In genomic region chr1:92130470-92131100, GRCm38 (mm10) we compare ENCODE assay signal across 9 mouse cellular contexts.
DNase-seq lines count a peak whose midpoint lies in the region; ATAC-seq and TF ChIP-seq lines count a peak whose summit lies in the region.
"Had no signal": no experiment of that assay in that cellular context is flagged by ENCODE, and none has a peak within 500 bp of the region (broad histone marks: within the 10 kb centered on the region; RNA-seq: fewer than 3 reads in every experiment).

No protein-coding gene starts in this region.

- no peaks in the 10 kb centered on the region for H3K27me3 ChIP-seq in heart, embryonic 16.5 days (ENCODE audit: control insufficient read depth, insufficient read depth, low read length)
- no peaks in the 10 kb centered on the region for H3K27me3 ChIP-seq in stomach, embryonic 15.5 days (replicated peaks)

- peak overlapping the region; percentile 88 for H3K27ac ChIP-seq in heart, embryonic 16.5 days (ENCODE audit: low read length)
- peak overlapping the region; percentile 53 for H3K27ac ChIP-seq in stomach, embryonic 15.5 days
- H3K27ac ChIP-seq: macrophage had no signal

- WGBS in heart, embryonic 16.5 days, result 24% methylated on average over 6 of the region's 6 CpGs
- 17% methylated on average over 6 of the region's 6 CpGs for WGBS in lung, adult 2 months
- WGBS in stomach, embryonic 15.5 days, result 39% methylated on average over 6 of the region's 6 CpGs

- H3K9ac ChIP-seq in heart, embryonic 16.5 days (ENCODE audit: low read length), result peak overlapping the region; percentile 21; the same call in 1 of the 2 replicates
- no peak overlapping the region for H3K9ac ChIP-seq in stomach, embryonic 15.5 days

- no peaks in the 10 kb centered on the region for H3K9me3 ChIP-seq in heart, embryonic 16.5 days (replicated peaks; ENCODE audit: control insufficient read depth, low read length)
- no peaks in the 10 kb centered on the region for H3K9me3 ChIP-seq in stomach, embryonic 15.5 days

- H3K4me3 ChIP-seq in heart, embryonic 16.5 days (ENCODE audit: low read length), result no peak overlapping the region
- H3K4me3 ChIP-seq in lung, adult 2 months (replicated peaks; ENCODE audit: extremely low read depth, low read depth, low read length), result no peak overlapping the region
- no peak overlapping the region for H3K4me3 ChIP-seq in stomach, embryonic 15.5 days (replicated peaks)

- DNase-seq in ovary, adult 18-20 months (ENCODE audit: low spot score), result peak; percentile 72
- no peak for DNase-seq in ovary, postnatal 10 days (ENCODE audit: low spot score)
- peak; percentile 91 for DNase-seq in fat pad, adult 2 months (ENCODE audit: extremely low read depth, low read depth, low spot score)
- DNase-seq in kidney, postnatal 25 days, result peak; percentile 91 to 95
- DNase-seq in lung, adult 2 months, result peak; percentile 67
- no peak for DNase-seq in embryo, embryonic 9.5 days (ENCODE audit: extremely low spot score)

- no peaks in the 10 kb centered on the region for H3K36me3 ChIP-seq in heart, embryonic 16.5 days (ENCODE audit: control insufficient read depth, insufficient read depth)
- H3K36me3 ChIP-seq in stomach, embryonic 15.5 days, result no peaks in the 10 kb centered on the region

- peaks cover 25% of the 10 kb centered on the region for H3K4me1 ChIP-seq in heart, embryonic 16.5 days (ENCODE audit: control insufficient read depth, insufficient read depth, low read length)
- H3K4me1 ChIP-seq in lung, adult 2 months (ENCODE audit: control insufficient read depth, insufficient read depth, low read length), result peaks cover 10% of the 10 kb centered on the region
- peaks cover 10% of the 10 kb centered on the region for H3K4me1 ChIP-seq in stomach, embryonic 15.5 days

- peak; percentile 83 for ATAC-seq in heart, embryonic 16.5 days (replicated peaks; ENCODE audit: extremely low read depth, insufficient read depth, low FRiP score)
- ATAC-seq in stomach, embryonic 15.5 days (ENCODE audit: insufficient read depth, low FRiP score, low read depth), result peak; percentile 53; the same call in 1 of the 2 replicates

- TF ChIP-seq POLR2A in lung, adult 2 months (IDR thresholded peaks at IDR 0.05; ENCODE audit: borderline replicate concordance, extremely low read depth, low read depth, low read length), result no peak

- H3K4me2 ChIP-seq in heart, embryonic 16.5 days (ENCODE audit: low read depth, low read length), result peak overlapping the region; percentile 13; the same call in 1 of the 2 replicates
- H3K4me2 ChIP-seq in stomach, embryonic 15.5 days, result no peak overlapping the region

- no peak for TF ChIP-seq CTCF in lung, adult 2 months (IDR thresholded peaks at IDR 0.05; ENCODE audit: insufficient read depth, low read length)

Comparison
In these comparisons a context has a peak if more than half of its experiments do, and no peak if none do; other contexts are left out.
1. DNase-seq: peak in ovary, adult 18-20 months (single experiment), fat pad, adult 2 months (single experiment), kidney, postnatal 25 days (2 of 2) and lung, adult 2 months (single experiment); none in ovary, postnatal 10 days (single experiment) and embryo, embryonic 9.5 days (single experiment).